Mouse (Mus musculus): ENCODE measurements around the gene Sdc1. TPM values are rescaled to one million over a fixed set of nuclear protein-coding genes. Genes with fewer than 3 reads are reported as not detected.

Gene Sdc1
- polyA plus RNA-seq (2021; fragmentation: Nextera tagmentation): 0.63 and 0.64 TPM in 2 replicates
- long read RNA-seq, experiment 1, transcript Sdc1-201 (5 exons, 3,157 nt): major isoform, 5 of 5 reads
- long read RNA-seq, experiment 1, partial matches to known transcripts: 0 of 5 reads
- long read RNA-seq, experiment 1, other reads (novel, unspliced or antisense): 0 of 5 reads
- long read RNA-seq, experiment 2, partial matches to known transcripts: 0 of 1 reads
- long read RNA-seq, experiment 2, other reads (novel, unspliced or antisense): 1 of 1 reads

DNA sequence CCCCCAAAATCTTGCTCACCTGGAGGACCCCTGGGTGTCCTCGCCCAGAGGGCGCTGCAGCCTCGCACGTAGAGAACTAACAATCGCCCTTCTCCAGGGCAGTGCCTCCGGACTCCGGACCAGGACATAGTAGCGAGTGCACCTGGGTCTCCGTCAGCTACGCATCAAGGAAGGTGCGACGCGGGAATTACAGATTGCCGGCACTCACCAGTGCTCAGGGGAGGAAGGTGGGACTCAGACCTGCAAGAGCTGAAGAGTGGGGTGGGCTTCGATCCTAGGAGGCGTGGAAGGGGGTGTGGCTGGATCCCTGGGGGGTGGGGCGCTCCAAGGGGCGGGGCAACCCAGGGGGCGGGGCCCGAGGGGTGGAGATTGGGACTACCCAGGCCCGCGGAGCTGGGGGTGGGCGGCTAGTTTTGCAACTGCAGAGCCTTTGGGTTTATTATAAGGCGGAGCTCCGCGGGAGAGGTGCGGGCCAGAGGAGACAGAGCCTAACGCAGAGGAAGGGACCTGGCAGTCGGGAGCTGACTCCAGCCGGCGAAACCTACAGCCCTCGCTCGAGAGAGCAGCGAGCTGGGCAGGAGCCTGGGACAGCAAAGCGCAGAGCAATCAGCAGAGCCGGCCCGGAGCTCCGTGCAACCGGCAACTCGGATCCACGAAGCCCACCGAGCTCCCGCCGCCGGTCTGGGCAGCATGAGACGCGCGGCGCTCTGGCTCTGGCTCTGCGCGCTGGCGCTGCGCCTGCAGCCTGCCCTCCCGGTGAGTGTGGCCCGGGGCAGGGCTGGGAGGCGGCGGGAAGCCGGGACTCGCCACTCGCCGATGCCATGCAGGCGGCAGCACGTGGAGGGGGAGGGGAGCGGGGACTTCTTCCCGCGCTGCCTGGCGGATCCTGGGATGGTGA, at the start of gene Sdc1:
Sdc1 (plus strand) TSS at position 378 of the 898 bp plus-strand sequence.

Other genes starting within 250 kb of the Sdc1 start
- not detected in 2 replicates for gene Slc7a15, start 172.3 kb upstream of the Sdc1 start, polyA plus RNA-seq (2021; fragmentation: Nextera tagmentation)
- 11.8 and 19.9 TPM in 2 replicates for gene Pum2, start 97.2 kb upstream of the Sdc1 start, polyA plus RNA-seq (2021; fragmentation: Nextera tagmentation)
- 114 and 136 TPM in 2 replicates for gene Laptm4a, start 150.3 kb downstream of the Sdc1 start, polyA plus RNA-seq (2021; fragmentation: Nextera tagmentation)
- gene Matn3, start 176.6 kb downstream of the Sdc1 start, polyA plus RNA-seq (2021; fragmentation: Nextera tagmentation): 0.04 TPM in 1 of 2 replicates, not detected in the other
- 24.8 and 25.5 TPM in 2 replicates for gene Wdr35, start 202.6 kb downstream of the Sdc1 start, polyA plus RNA-seq (2021; fragmentation: Nextera tagmentation)